Mouse (Mus musculus) intestine, embryonic 14.5 days (tissue): ENCODE results near the gene Efr3b. TPM values are rescaled to one million over a fixed set of nuclear protein-coding genes. Genes with fewer than 3 reads are reported as not detected.

Source experiments
- ATAC-seq: fragments of 200-750 bp; cut with Nextera tagmentation; replicated peaks from 2 replicates; pipeline ENCODE4 v1.8.0; 2017; ENCODE audit warnings: low read depth, moderate number of reproducible peaks, moderate TSS enrichment, moderate library complexity; ENCODE audit not compliant: low FRiP score, low TSS enrichment
- DNase-seq: peaks from one replicate; pipeline ENCODE4 v3.0.0-alpha.2; 2018; ENCODE audit warnings: low spot score
- H3K27ac ChIP-seq: fragments of 300-500 bp; sonication (generic); 2 replicates; pipeline ENCODE4 v1.5.1; 2014; ENCODE audit warnings: low read depth, mild to moderate bottlenecking, control low read depth
- H3K27me3 ChIP-seq: fragments of 300-500 bp; sonication (generic); replicated peaks from 2 replicates; pipeline ENCODE4 v1.6.1; 2014; ENCODE audit warnings: low read length, control low read depth; ENCODE audit not compliant: control insufficient read depth, insufficient read depth
- H3K36me3 ChIP-seq: fragments of 300-500 bp; sonication (generic); 2 replicates; pipeline ENCODE4 v1.6.1; 2014; ENCODE audit warnings: low read length, control low read depth; ENCODE audit not compliant: control insufficient read depth, insufficient read depth
- H3K4me1 ChIP-seq: fragments of 300-500 bp; sonication (generic); replicated peaks from 2 replicates; pipeline ENCODE4 v1.6.1; 2014; ENCODE audit warnings: low read length, control low read depth, mixed read lengths; ENCODE audit not compliant: control insufficient read depth, insufficient read depth
- H3K4me2 ChIP-seq: fragments of 300-500 bp; sonication (generic); 2 replicates; pipeline ENCODE4 v1.6.1; 2014; ENCODE audit warnings: low read length
- H3K4me3 ChIP-seq: fragments of 300-500 bp; sonication (generic); 2 replicates; pipeline ENCODE4 v1.5.1; 2014; ENCODE audit warnings: low read depth, low read length, control low read depth, mixed read lengths
- H3K9ac ChIP-seq: fragments of 300-500 bp; sonication (generic); 2 replicates; pipeline ENCODE4 v1.6.1; 2014; ENCODE audit warnings: mild to moderate bottlenecking, low read length
- H3K9me3 ChIP-seq: fragments of 300-500 bp; sonication (generic); 2 replicates; pipeline ENCODE4 v1.6.1; 2016; ENCODE audit warnings: low read length, control low read depth; ENCODE audit not compliant: control insufficient read depth
- WGBS: fragments of 180-500 bp; shearing (Covaris S2); extraction: QIAGEN DNeasy Blood & Tissue Kit; methylation state at CpG from one replicate; pipeline ENCODE4 v1.1.7; 2014; 5-methylcytosine and 5-hydroxymethylcytosine counted together
- polyA plus RNA-seq: library from polyadenylated mRNA; unstranded; fragments of >200 nt; fragmentation: Nextera tagmentation; extraction: Ambion mirVana; gene quantifications from 2 replicates; pipeline ENCODE4 v1.2.1, GENCODE M21; 2014

The Efr3b gene
- 3.2 and 3.7 TPM in 2 replicates for polyA plus RNA-seq

DNA sequence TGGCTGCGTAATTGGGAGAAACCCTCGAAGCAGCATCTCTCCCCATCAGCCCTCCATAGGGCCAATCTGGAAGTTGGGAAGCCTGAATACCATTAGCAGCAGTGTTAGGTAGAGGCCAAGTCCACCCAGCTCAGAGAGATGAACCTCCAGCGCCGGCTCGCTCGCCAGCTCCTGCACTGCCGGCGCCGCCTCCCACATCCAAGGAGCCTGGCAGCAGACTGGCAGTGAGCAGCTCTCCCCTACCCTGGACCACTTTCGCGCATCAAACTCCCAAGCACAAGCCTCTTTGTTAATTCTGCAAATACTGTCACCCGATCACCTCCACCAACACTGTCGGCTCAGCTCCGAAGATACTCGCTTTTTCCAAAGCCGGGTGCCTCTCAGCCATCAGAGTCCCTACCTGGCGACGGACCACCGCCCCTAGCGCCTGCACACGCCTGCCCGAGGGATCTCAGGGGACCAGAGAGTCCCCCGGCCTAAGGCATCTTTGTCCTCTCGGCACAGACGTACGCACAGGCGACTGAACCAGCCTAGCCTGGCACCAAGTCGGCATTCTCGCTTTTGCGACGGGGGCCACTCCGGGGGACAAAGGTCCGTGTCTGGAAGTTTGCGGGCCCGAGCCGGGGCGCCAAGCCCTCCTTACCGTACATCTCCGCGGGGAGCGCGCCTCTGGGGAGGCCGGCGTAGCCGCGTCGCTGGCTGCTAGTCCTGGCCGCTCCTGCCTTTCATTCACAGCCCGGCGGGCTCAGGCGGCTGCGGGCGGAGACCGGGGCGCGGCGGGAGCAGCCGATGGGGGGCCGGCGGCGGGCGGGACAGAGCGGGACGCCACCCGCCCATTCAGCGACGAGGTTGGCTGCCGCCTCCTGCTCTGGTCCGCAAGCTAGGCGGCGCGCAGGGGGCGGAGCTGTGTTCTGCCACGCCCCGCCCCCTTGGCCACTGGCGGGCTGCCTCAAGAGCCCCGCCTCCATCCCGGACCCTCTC is at the start of gene Efr3b:
TSS of gene Efr3b (minus strand) at position 855 of the 981 bp plus-strand sequence.
- Histone ChIP-seq H3K27ac (no peak within 1 kb of the TSS), H3K4me3 (peak within 1 kb of the TSS; percentile 72), H3K27me3 (no peaks in the 10 kb centered on the region), H3K4me1 (no peaks in the 10 kb centered on the region; the same call in 1 of the 2 replicates), H3K36me3 (no peaks in the 10 kb centered on the region), H3K9me3 (no peaks in the 10 kb centered on the region), H3K9ac (peak within 1 kb of the TSS; percentile 56), H3K4me2 (peak within 1 kb of the TSS; percentile 82)
- DNase-seq (peak; percentile 88), ATAC-seq (peak; percentile 94)
- WGBS, result under 1% methylated on average over 78 of the region's 78 CpGs

DNA sequence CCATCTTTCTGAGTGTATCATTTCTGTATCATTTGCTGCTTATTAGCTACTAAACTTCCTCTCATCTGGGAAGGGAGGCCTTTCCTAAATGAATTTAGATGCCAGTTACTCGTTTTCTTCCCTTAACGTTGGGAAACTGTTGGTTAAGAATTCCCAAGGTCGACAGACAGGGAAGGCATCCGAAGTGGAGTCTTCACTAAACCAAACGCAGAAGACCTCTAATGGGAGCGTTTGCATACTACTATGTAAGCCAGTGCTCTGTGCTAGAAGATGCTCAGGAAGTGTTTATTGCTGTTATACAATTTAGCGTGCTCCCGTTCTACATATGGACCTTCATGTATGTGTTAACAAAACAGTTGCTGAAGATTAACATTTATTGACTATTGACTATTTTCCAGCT is 44.7 kb upstream of the Efr3b start:
- Histone ChIP-seq H3K36me3 (peaks cover 31% of the 10 kb centered on the region), H3K4me3 (peak overlapping the region; percentile 58; the same call in 1 of the 2 replicates), H3K4me2 (peak overlapping the region; percentile 65), H3K27ac (no peak overlapping the region), H3K4me1 (no peaks in the 10 kb centered on the region; the same call in 1 of the 2 replicates), H3K27me3 (no peaks in the 10 kb centered on the region), H3K9ac (peak overlapping the region; percentile 75), H3K9me3 (no peaks in the 10 kb centered on the region)
- 62% methylated on average over 8 of the region's 8 CpGs for WGBS
- no peak for ATAC-seq
- DNase-seq, result no peak

DNA sequence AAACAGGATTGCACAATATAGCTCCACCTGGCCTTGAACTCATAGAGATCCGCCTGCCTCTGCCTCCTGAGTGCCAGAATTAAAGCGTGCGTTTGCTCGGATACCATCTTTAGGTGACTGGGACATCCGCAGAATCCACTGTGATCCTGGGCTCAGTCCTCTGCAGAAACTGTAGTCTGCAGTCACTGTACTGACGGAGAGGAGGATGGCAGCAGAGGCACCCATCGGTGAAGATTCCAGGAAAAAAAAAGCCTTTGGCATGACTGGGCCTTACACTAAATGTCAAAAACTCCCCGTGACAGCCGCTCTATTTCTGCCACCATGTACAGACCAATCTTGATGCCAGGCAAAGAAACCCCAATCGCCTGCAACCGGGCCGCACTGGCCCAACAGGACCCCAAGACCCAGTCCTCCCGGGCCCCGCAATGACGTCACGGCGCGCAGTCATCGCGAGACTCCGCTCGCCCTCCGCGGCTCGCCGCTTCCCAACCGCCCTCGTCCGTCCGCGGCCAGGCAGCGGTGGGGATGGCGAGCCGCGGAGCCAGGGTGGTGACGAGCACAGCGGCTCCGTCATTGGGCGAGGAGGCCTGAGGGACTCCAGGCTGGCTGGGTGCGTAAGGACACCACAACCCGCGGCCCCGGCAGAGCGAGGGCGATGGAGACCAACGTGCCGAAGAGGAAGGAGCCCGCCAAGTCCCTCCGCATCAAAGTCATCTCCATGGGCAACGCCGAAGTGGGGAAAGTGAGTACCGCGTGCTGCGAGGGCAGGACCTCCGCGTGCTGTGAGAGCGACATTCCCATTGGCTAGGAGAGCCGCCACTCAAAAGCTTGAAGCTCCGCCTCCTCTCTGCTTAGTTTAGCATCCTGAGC is 43.7 kb upstream of the Efr3b start, which contains the start of gene Dnajc27:
TSS of gene Dnajc27 (plus strand) at position 452 of the 870 bp plus-strand sequence.
- Histone ChIP-seq H3K9ac (peak within 1 kb of the TSS; percentile 75), H3K27me3 (no peaks in the 10 kb centered on the region), H3K4me1 (no peaks in the 10 kb centered on the region; the same call in 1 of the 2 replicates), H3K4me3 (peak within 1 kb of the TSS; percentile 58), H3K4me2 (peak within 1 kb of the TSS; percentile 65), H3K27ac (peak within 1 kb of the TSS; percentile 95), H3K36me3 (peaks cover 20% of the 10 kb centered on the region), H3K9me3 (no peaks in the 10 kb centered on the region)
- DNase-seq (peak; percentile 99), ATAC-seq (peak; percentile 98)
- 5% methylated on average over 59 of the region's 59 CpGs for WGBS

DNA sequence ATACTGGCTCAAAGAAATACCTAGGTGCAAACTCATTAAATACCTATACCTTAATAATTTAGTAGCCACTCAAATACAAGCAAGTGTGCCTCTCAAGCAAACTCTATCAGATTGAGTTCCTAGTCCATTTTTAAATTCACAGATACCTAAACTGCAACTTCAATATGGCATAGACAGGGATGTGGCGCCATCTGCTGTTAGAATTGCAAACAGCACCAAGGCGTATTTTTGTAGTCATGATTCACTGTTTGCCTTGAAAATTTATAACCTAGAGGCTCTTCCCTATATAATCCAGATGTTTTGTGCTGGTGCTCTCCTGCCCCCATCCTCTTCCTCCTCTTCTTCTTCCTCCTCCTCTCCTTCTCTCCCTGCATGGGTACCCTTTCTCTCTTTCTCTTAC is 41.6 kb upstream of the Efr3b start:
- H3K4me2 ChIP-seq, result no peak overlapping the region
- no peaks in the 10 kb centered on the region; the same call in 1 of the 2 replicates for H3K4me1 ChIP-seq
- no peaks in the 10 kb centered on the region for H3K9me3 ChIP-seq
- no peak overlapping the region for H3K9ac ChIP-seq
- peak; percentile 98 for DNase-seq
- 1% methylated on average over 2 of the region's 2 CpGs for WGBS
- no peak for ATAC-seq
- no peaks in the 10 kb centered on the region for H3K27me3 ChIP-seq
- H3K36me3 ChIP-seq, result no peaks in the 10 kb centered on the region
- no peak overlapping the region for H3K27ac ChIP-seq
- H3K4me3 ChIP-seq, result no peak overlapping the region

DNA sequence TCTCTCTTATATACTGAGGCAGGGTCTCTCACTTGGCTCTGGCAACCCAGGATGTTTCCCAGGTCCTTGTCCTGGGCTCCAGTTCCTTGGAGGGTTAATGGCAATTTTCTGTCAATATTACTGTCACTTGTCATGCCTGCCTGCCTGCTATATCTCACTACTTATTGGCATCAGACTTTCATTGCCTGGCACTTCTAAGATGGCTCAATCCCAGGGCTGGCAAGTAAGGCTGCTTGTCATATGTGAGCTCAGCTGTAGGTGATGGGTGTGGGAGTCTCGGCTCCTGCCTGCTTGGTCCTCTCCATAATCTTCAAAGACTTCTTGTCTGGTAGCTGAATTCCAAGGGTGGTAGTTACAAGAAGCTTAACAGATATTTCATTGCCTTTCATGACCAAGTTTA is 39.4 kb upstream of the Efr3b start:
- no peak overlapping the region for H3K9ac ChIP-seq
- H3K27me3 ChIP-seq, result no peaks in the 10 kb centered on the region
- H3K36me3 ChIP-seq, result no peaks in the 10 kb centered on the region
- ATAC-seq (no peak), DNase-seq (no peak)
- WGBS, result 69% methylated on average over 1 of the region's 1 CpGs
- H3K9me3 ChIP-seq, result no peaks in the 10 kb centered on the region
- H3K4me3 ChIP-seq, result no peak overlapping the region
- no peaks in the 10 kb centered on the region; the same call in 1 of the 2 replicates for H3K4me1 ChIP-seq
- no peak overlapping the region for H3K27ac ChIP-seq
- no peak overlapping the region for H3K4me2 ChIP-seq

DNA sequence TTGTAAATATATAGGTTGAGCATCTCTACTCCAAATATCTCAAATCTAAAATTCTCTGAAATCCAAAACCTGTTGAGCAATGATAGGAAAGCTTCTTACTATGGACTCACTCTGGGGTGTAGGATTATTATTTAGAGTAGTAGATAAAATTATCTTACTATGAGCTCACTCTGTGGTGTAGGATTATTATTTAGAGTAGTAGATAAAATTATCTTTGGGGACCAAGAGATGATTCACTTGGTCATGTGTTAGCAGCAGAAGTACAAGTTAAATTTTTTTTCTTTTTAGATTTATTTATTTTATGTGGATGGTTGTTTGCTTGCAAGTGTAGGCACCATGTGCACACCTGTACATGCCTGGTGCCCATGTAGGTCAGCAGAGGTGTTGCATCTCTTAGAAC is 37.7 kb upstream of the Efr3b start:
- Histone ChIP-seq H3K4me3 (no peak overlapping the region), H3K27ac (no peak overlapping the region), H3K9ac (no peak overlapping the region), H3K27me3 (no peaks in the 10 kb centered on the region), H3K4me2 (no peak overlapping the region), H3K9me3 (no peaks in the 10 kb centered on the region), H3K4me1 (no peaks in the 10 kb centered on the region), H3K36me3 (no peaks in the 10 kb centered on the region)
- ATAC-seq (no peak), DNase-seq (no peak)

DNA sequence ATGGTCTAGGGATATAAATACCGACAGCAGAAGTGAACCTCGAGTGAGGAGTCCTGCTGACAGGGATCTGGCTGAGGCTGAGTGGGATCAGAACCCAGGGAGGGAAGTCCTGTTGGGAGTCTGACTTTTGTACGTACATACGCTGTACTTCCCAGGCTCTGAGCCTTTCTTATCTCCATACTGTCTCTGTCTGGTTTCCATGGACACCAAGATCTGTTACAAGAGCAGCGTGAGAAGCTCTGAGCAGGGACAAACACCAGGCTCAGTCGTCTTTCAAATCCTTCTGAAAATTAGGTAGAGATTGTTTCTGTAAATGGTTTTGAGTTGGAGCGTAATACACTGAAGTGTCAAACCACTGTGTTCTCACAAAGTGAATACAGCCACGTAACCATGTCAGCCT is 36.7 kb upstream of the Efr3b start:
- Histone ChIP-seq H3K27me3 (no peaks in the 10 kb centered on the region), H3K9ac (no peak overlapping the region), H3K9me3 (no peaks in the 10 kb centered on the region), H3K4me3 (no peak overlapping the region), H3K4me2 (no peak overlapping the region), H3K36me3 (no peaks in the 10 kb centered on the region), H3K4me1 (no peaks in the 10 kb centered on the region), H3K27ac (no peak overlapping the region)
- DNase-seq, result no peak
- no peak for ATAC-seq
- 56% methylated on average over 8 of the region's 8 CpGs for WGBS

DNA sequence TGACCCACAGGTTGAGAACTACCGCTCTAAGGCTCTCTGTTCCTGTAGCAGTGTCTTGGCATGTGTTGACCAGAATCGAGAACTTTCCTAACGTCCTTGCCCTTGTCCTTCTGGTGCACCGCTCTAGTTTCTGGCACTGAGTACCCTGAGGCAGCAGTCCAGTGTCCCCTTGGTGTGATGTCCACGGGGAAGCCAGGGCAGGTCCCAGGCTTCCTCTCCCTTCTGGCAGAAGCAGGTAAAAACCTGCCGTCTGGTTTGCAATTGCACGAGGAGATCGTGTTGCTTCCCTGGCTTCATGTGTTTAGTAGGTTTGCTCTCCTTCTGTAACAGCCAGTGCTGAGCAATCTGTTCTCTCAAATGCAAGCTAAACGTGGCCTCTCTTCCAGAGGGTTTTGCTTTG is 33.0 kb upstream of the Efr3b start:
- Histone ChIP-seq H3K4me3 (no peak overlapping the region), H3K36me3 (no peaks in the 10 kb centered on the region), H3K27ac (no peak overlapping the region), H3K9me3 (no peaks in the 10 kb centered on the region), H3K4me1 (no peaks in the 10 kb centered on the region), H3K27me3 (no peaks in the 10 kb centered on the region), H3K9ac (no peak overlapping the region), H3K4me2 (no peak overlapping the region)
- ATAC-seq (no peak), DNase-seq (no peak)
- 72% methylated on average over 9 of the region's 9 CpGs for WGBS
